Mouse (Mus musculus): Measurements from ENCODE around the gene Anapc5. TPM values are rescaled to one million over a fixed set of nuclear protein-coding genes. Genes with fewer than 3 reads are reported as not detected.

Anapc5 gene
- polyA plus RNA-seq, 1 experiment from 2014 or later, result 258 TPM

DNA sequence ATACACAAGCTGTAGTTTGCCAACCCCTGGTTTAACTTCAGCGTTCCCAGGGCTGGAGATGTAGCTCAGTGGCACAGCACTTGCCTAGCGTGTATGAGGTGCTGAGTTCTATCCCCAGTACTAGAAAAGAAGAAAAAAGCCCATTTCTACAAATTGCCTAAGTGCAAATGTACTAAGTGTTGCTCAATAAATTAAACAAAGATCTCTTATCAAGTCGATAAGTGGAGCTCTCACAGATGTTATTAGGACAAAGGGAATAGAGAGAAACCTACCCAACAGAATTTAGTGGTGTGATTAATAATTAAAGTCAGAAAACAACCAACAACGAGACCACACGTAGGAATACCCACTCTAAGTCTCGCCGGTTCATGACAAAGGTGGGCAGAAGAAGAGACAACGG is 19.5 kb downstream of the Anapc5 start:
- H3K9me3 ChIP-seq (replicated peaks; ENCODE audit: low read length), result no peaks in the 10 kb centered on the region
- H3K27ac ChIP-seq, result no peak overlapping the region; the same call in 1 of the 2 replicates
- H3K4me1 ChIP-seq (replicated peaks; ENCODE audit: insufficient read depth, low read length), result no peaks in the 10 kb centered on the region
- H3K4me2 ChIP-seq (ENCODE audit: low read length), result no peak overlapping the region
- H3K9ac ChIP-seq (ENCODE audit: low read depth, low read length), result no peak overlapping the region
- H3K36me3 ChIP-seq (ENCODE audit: insufficient read depth, low read length), result peaks cover 83% of the 10 kb centered on the region
- no peaks in the 10 kb centered on the region for H3K27me3 ChIP-seq (ENCODE audit: insufficient read depth, low read length)
- no peak for ATAC-seq (replicated peaks; ENCODE audit: low FRiP score, low read depth)
- 96% methylated on average over 8 of the region's 8 CpGs for WGBS
- no peak for TF ChIP-seq CTCF (IDR thresholded peaks at IDR 0.05; ENCODE audit: low read depth)
- no peak for DNase-seq (ENCODE audit: low spot score)
- H3K4me3 ChIP-seq (replicated peaks; ENCODE audit: low read depth, low read length), result no peak overlapping the region

DNA sequence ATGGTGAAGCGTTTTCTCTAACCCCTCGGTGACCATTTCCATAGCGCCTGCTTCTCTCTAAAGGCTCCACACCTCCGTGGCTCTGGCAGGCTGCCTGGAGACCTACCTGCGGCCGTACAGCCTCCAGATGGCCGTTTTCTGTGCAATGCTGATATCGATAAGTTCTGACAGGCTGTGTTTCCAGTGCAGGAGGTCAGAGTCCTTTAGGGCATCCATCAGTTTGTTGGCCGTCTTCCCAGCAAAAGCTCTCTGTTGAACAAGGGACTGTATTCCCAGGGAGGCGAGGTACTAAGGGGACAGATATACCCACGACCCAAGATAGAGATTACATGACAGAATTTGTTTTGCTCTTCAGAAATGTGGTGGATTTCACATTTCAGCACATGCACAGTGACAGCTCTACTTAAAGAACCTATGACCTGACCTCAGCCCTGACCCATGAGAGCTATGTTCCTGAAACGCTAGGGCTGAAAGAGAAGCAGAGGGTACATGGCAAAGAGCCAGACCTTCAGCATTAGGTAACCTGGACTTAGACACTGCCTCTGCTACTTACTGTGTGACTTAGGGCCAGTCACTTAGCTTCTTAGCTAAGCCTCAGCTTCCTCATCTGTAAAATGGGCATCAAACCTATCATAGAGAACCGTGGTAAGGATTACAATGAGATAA is 20.7 kb downstream of the Anapc5 start:
- H3K9me3 ChIP-seq (replicated peaks; ENCODE audit: low read length), result no peaks in the 10 kb centered on the region
- WGBS, result 71% methylated on average over 13 of the region's 13 CpGs
- H3K4me2 ChIP-seq (ENCODE audit: low read length), result no peak overlapping the region
- DNase-seq (ENCODE audit: low spot score), result no peak
- no peak for TF ChIP-seq CTCF (IDR thresholded peaks at IDR 0.05; ENCODE audit: low read depth)
- H3K27me3 ChIP-seq (ENCODE audit: insufficient read depth, low read length), result no peaks in the 10 kb centered on the region
- no peak overlapping the region for H3K27ac ChIP-seq
- H3K4me3 ChIP-seq (replicated peaks; ENCODE audit: low read depth, low read length), result no peak overlapping the region
- H3K4me1 ChIP-seq (replicated peaks; ENCODE audit: insufficient read depth, low read length), result no peaks in the 10 kb centered on the region
- no peak for ATAC-seq (replicated peaks; ENCODE audit: low FRiP score, low read depth)
- peaks cover 82% of the 10 kb centered on the region for H3K36me3 ChIP-seq (ENCODE audit: insufficient read depth, low read length)
- H3K9ac ChIP-seq (ENCODE audit: low read depth, low read length), result no peak overlapping the region

DNA sequence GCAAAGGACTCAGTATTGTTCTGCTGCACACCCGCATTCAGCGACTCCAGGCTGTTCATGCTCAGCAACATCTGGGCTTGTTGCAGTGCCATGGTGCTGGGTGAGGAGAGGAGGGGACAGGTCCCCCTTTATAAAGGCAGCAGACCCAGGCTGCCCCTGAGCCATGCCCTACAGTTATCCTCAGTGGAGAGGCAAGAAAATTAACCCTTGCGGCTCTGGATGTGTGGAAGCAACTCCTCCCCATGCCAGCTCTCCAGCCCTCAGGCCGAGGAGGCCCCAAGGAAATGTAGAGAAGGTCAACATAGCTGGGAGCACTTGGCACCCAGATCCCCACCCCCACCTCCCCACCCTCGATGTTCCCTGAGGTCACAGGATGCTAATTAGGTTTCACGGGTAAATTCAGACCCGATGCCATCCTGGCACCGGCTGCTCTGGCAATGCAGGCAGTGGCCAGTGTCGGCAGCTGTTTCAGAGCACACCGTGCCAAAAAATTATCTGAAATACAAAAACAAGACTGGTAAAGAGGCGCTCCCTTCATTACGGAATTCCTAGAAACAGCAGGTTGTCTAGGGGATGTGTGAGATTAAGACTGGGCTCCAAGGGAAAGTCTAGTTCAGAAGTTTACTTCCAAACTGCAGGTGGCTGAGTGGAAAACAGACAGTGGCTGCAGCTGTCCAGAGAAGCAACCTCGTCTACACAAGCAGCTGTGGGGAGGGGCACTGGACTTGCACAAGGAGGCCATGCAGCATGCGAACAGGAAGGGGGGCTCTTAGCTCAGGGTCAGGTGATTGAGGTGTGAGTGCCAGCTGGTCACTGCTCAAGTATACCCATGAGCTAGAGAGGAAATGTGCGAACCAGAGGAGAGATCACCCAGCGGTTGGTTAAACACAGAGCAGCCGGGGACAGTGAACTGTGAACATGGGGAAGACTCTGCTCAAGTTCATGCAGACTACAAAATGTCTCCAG is 21.5 kb downstream of the Anapc5 start:
- H3K4me3 ChIP-seq (replicated peaks; ENCODE audit: low read depth, low read length), result no peak overlapping the region
- no peaks in the 10 kb centered on the region for H3K4me1 ChIP-seq (replicated peaks; ENCODE audit: insufficient read depth, low read length)
- H3K9ac ChIP-seq (ENCODE audit: low read depth, low read length), result no peak overlapping the region
- no peak overlapping the region for H3K4me2 ChIP-seq (ENCODE audit: low read length)
- ATAC-seq (replicated peaks; ENCODE audit: low FRiP score, low read depth), result no peak
- DNase-seq (ENCODE audit: low spot score), result no peak
- H3K27ac ChIP-seq, result no peak overlapping the region
- H3K27me3 ChIP-seq (ENCODE audit: insufficient read depth, low read length), result no peaks in the 10 kb centered on the region
- WGBS, result 85% methylated on average over 17 of the region's 17 CpGs
- TF ChIP-seq CTCF (IDR thresholded peaks at IDR 0.05; ENCODE audit: low read depth), result no peak
- no peaks in the 10 kb centered on the region for H3K9me3 ChIP-seq (replicated peaks; ENCODE audit: low read length)
- peaks cover 75% of the 10 kb centered on the region for H3K36me3 ChIP-seq (ENCODE audit: insufficient read depth, low read length)

DNA sequence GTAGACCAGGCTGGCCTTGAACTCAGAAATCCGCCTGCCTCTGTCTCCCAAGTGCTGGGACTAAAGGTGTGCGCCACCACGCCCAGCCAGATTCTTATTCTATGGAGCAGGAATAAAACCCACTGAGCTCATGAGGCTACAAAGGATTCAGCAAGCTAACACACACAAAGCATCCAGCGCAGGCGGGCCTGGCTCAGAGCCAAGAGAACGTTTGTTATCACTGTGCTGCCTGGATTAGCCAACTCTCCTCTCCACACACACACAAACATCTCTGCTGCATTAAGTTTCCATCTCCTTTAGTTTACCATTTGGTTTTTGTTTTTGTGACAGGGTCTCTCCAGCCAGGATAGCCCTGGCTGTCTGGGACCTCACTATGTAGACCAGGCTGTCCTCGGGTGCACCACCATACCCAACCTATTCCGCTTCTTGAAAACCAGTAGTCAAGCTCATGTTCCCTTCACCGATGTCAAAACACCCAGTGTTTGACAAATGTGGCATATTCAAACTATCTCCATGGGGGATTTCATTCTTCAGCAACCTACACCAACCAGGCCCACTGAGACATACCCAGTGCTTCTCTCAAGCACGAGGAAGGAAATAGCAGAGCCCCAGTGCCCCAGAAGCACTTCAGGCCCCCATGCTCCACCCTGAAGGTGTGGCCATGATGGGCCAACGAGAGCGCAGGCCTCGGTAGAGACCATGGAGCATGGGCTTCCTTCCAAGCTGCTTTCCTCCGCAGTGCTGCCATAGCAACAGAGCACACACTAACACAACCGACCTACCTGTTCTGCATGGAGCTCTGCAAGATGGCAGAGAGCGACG is 22.4 kb downstream of the Anapc5 start:
- Histone ChIP-seq H3K36me3 (ENCODE audit: insufficient read depth, low read length) (peaks cover 72% of the 10 kb centered on the region), H3K4me1 (replicated peaks; ENCODE audit: insufficient read depth, low read length) (no peaks in the 10 kb centered on the region), H3K9me3 (replicated peaks; ENCODE audit: low read length) (no peaks in the 10 kb centered on the region), H3K9ac (ENCODE audit: low read depth, low read length) (no peak overlapping the region), H3K4me3 (replicated peaks; ENCODE audit: low read depth, low read length) (no peak overlapping the region), H3K4me2 (ENCODE audit: low read length) (no peak overlapping the region), H3K27me3 (ENCODE audit: insufficient read depth, low read length) (no peaks in the 10 kb centered on the region), H3K27ac (0 out of 2 replicates have a peak overlapping the region, but pooled peaks have one; percentile 19)
- DNase-seq (ENCODE audit: low spot score) (peak; percentile 57), ATAC-seq (replicated peaks; ENCODE audit: low FRiP score, low read depth) (no peak)
- WGBS, result 68% methylated on average over 17 of the region's 17 CpGs
- no peak for TF ChIP-seq CTCF (IDR thresholded peaks at IDR 0.05; ENCODE audit: low read depth)

DNA sequence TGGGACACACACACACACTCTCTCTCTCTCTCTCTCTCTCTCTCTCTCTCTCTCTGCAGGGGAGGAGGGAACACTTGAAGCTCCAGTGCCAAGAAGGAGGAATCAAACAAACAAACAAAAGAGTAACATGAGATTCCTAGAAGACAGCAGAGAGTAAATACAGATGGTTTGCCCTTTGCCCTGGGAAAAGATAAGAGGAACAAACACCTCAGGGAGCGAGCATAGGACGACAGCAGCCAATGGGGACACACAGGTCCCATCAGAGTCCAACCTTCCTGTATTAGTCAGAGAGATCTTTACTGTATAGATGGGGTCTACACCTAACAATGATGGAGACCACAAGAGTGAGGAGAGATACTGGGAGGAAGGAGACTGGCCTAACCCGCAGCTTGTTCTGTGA is 23.3 kb downstream of the Anapc5 start:
- no peak for ATAC-seq (replicated peaks; ENCODE audit: low FRiP score, low read depth)
- no peak overlapping the region for H3K27ac ChIP-seq
- 88% methylated on average over 3 of the region's 3 CpGs for WGBS

DNA sequence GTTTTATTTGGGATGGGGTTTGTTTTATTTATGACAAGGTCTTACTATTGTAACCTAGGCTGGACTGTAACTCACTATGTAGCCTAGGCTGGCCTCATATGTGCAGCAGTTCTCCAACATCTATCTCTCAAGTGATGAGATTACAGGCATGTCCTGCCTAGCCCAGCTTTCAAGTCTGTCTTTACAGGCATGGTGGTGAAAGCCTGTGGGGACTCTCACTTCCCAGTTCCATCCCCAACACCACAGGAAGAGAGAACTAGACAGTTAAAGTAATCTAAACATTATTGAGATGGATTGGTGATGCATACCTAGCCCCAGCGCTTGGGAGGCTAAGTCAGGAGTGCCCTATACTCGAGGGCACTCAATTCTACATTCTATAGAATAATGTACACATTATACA is 32.4 kb downstream of the Anapc5 start:
- Histone ChIP-seq H3K4me2 (ENCODE audit: low read length) (no peak overlapping the region), H3K4me1 (replicated peaks; ENCODE audit: insufficient read depth, low read length) (no peaks in the 10 kb centered on the region), H3K27ac (no peak overlapping the region), H3K27me3 (ENCODE audit: insufficient read depth, low read length) (no peaks in the 10 kb centered on the region), H3K36me3 (ENCODE audit: insufficient read depth, low read length) (peaks cover 52% of the 10 kb centered on the region), H3K9me3 (replicated peaks; ENCODE audit: low read length) (no peaks in the 10 kb centered on the region), H3K4me3 (replicated peaks; ENCODE audit: low read depth, low read length) (no peak overlapping the region), H3K9ac (ENCODE audit: low read depth, low read length) (no peak overlapping the region)
- DNase-seq (ENCODE audit: low spot score) (no peak), ATAC-seq (replicated peaks; ENCODE audit: low FRiP score, low read depth) (no peak)
- TF ChIP-seq CTCF (IDR thresholded peaks at IDR 0.05; ENCODE audit: low read depth), result no peak
- 94% methylated on average over 2 of the region's 2 CpGs for WGBS

More for the DNA sequence above, 23.3 kb downstream of the Anapc5 start:
- TF ChIP-seq CTCF (IDR thresholded peaks at IDR 0.05; ENCODE audit: low read depth), result no peak
- DNase-seq (ENCODE audit: low spot score), result no peak
- Histone ChIP-seq H3K4me3 (replicated peaks; ENCODE audit: low read depth, low read length) (no peak overlapping the region), H3K4me1 (replicated peaks; ENCODE audit: insufficient read depth, low read length) (no peaks in the 10 kb centered on the region), H3K4me2 (ENCODE audit: low read length) (no peak overlapping the region), H3K27me3 (ENCODE audit: insufficient read depth, low read length) (no peaks in the 10 kb centered on the region), H3K36me3 (ENCODE audit: insufficient read depth, low read length) (peaks cover 72% of the 10 kb centered on the region), H3K9me3 (replicated peaks; ENCODE audit: low read length) (no peaks in the 10 kb centered on the region), H3K9ac (ENCODE audit: low read depth, low read length) (no peak overlapping the region)
